Mouse (Mus musculus) limb, embryonic 12.5 days (tissue): ENCODE results near the gene Cfap43. TPM values are rescaled to one million over a fixed set of nuclear protein-coding genes. Genes with fewer than 3 reads are reported as not detected.
A peak's percentile ranks its signal among the peaks of the same experiment; 100 is the strongest.
"Not testable (repeated sequence)": the region's sequence is repeated elsewhere in the genome, so short reads cannot be mapped to it uniquely, and the experiment has no call there.

ENCODE experiments used
- ATAC-seq: fragments of 200-750 bp; cut with Nextera tagmentation; 2 replicates; pipeline ENCODE4 v1.8.0; 2017; ENCODE audit warnings: low read depth, moderate TSS enrichment; ENCODE audit not compliant: insufficient number of reproducible peaks, insufficient read depth, low FRiP score, low TSS enrichment
- H3K27ac ChIP-seq: fragments of 300-500 bp; sonication (generic); 2 replicates; pipeline ENCODE4 v1.5.1; 2016; ENCODE audit warnings: mild to moderate bottlenecking, moderate library complexity
- H3K27me3 ChIP-seq: fragments of 300-500 bp; sonication (generic); 2 replicates; pipeline ENCODE4 v1.6.1; 2016; ENCODE audit warnings: mild to moderate bottlenecking, moderate library complexity
- H3K36me3 ChIP-seq: fragments of 300-500 bp; sonication (generic); 2 replicates; pipeline ENCODE4 v1.6.1; 2016; ENCODE audit warnings: mild to moderate bottlenecking, moderate library complexity
- H3K4me1 ChIP-seq: fragments of 300-500 bp; sonication (generic); replicated peaks from 2 replicates; pipeline ENCODE4 v1.6.1; 2016
- H3K4me2 ChIP-seq: fragments of 300-500 bp; sonication (generic); 2 replicates; pipeline ENCODE4 v1.6.1; 2016; ENCODE audit warnings: mild to moderate bottlenecking, moderate library complexity
- H3K4me3 ChIP-seq: fragments of 300-500 bp; sonication (generic); replicated peaks from 2 replicates; pipeline ENCODE4 v1.5.1; 2016; ENCODE audit warnings: mild to moderate bottlenecking
- H3K9ac ChIP-seq: fragments of 300-500 bp; sonication (generic); replicated peaks from 2 replicates; pipeline ENCODE4 v1.6.1; 2016; ENCODE audit warnings: mild to moderate bottlenecking, moderate library complexity
- H3K9me3 ChIP-seq: fragments of 300-500 bp; sonication (generic); 2 replicates; pipeline ENCODE4 v1.6.1; 2016; ENCODE audit warnings: mild to moderate bottlenecking, moderate library complexity
- WGBS: fragments of 180-500 bp; shearing (Covaris S2); methylation state at CpG from one replicate; pipeline ENCODE4 v1.1.7; 2016; 5-methylcytosine and 5-hydroxymethylcytosine counted together
- polyA plus RNA-seq: library from polyadenylated mRNA; unstranded; fragments of >200 nt; fragmentation: Nextera tagmentation; extraction: Ambion mirVana; gene quantifications from 2 replicates; pipeline ENCODE4 v1.2.1, GENCODE M21; 2016

The Cfap43 gene
- polyA plus RNA-seq, 1 experiment from 2014 or later = 0.09 TPM

DNA sequence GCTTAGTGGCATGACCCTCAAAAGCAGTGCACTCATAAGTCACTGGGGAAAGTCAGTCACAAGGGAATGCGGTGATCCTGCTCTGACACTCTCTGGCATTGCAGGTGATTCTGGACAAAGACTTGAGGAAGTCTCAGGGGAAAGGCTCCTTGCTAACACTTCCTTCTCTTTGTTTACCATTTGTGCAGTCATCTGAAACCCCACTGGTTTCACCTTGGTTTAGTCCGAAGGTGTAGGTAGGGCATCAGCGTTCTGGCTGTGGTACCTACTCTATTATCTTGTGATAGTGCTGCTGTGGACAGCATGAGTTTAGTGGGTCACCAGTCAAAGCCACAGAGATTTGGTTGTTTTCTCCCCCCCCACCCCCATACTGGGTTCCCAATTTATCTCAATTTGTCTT is 69.4 kb downstream of the Cfap43 start:
- no peak for ATAC-seq
- Histone ChIP-seq H3K9ac (no peak overlapping the region), H3K36me3 (no peaks in the 10 kb centered on the region), H3K4me1 (peaks cover 8% of the 10 kb centered on the region), H3K4me3 (no peak overlapping the region), H3K4me2 (no peak overlapping the region), H3K27ac (no peak overlapping the region), H3K27me3 (no peaks in the 10 kb centered on the region), H3K9me3 (no peaks in the 10 kb centered on the region)
- 93% methylated on average over 3 of the region's 3 CpGs for WGBS

DNA sequence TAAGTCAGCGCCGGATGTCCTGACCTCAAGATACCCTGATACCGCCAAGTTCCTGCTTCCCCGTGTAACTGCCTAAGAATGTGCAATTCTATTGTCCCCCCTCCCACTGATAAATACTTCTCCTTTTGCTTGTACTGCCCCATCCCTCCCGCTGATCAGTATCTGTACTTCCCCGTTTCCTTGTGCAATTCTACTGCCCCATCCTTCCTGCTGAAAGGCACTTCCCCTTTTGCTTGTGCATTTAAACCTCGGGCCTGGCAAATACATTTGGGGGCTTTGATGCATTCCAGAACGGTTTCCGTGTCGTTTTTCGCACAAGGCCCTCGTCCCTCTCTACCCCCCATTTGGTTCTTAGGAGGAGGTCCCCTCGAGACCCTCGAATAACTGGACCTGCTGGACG is 77.9 kb downstream of the Cfap43 start:
- not testable (repeated sequence) for H3K27ac ChIP-seq, H3K4me1 ChIP-seq, H3K4me2 ChIP-seq, H3K27me3 ChIP-seq, H3K4me3 ChIP-seq, H3K36me3 ChIP-seq, H3K9me3 ChIP-seq, H3K9ac ChIP-seq, ATAC-seq
- whole genome bisulfite sequencing = 85% methylated on average over 15 of the region's 15 CpGs

DNA sequence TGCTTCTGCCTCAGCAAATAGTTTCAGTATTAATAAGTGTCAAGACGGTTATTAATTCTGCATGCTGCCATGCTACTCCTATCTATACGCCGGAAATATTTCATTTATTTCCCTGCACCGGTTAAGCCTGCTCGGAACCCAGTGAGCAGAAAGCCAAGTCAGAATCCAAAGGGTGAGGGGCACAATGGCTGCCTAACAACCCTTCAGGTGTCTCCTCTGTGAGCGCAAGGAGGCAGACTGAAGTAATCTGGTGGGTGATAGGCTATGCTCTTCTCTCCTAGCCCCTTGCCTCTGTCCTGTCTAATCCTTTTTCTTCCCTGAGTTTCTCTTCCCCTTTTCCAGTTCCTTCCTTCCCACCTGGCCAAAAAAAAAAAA is 81.6 kb downstream of the Cfap43 start:
- WGBS = under 1% methylated on average over 6 of the region's 6 CpGs
- Histone ChIP-seq H3K27ac (no peak overlapping the region), H3K4me1 (peaks cover 10% of the 10 kb centered on the region), H3K9ac (peak overlapping the region; percentile 58), H3K4me2 (peak overlapping the region; percentile 84), H3K4me3 (peak overlapping the region; percentile 53), H3K9me3 (no peaks in the 10 kb centered on the region), H3K36me3 (no peaks in the 10 kb centered on the region), H3K27me3 (peaks cover 14% of the 10 kb centered on the region)
- ATAC-seq = peak; percentile 61

DNA sequence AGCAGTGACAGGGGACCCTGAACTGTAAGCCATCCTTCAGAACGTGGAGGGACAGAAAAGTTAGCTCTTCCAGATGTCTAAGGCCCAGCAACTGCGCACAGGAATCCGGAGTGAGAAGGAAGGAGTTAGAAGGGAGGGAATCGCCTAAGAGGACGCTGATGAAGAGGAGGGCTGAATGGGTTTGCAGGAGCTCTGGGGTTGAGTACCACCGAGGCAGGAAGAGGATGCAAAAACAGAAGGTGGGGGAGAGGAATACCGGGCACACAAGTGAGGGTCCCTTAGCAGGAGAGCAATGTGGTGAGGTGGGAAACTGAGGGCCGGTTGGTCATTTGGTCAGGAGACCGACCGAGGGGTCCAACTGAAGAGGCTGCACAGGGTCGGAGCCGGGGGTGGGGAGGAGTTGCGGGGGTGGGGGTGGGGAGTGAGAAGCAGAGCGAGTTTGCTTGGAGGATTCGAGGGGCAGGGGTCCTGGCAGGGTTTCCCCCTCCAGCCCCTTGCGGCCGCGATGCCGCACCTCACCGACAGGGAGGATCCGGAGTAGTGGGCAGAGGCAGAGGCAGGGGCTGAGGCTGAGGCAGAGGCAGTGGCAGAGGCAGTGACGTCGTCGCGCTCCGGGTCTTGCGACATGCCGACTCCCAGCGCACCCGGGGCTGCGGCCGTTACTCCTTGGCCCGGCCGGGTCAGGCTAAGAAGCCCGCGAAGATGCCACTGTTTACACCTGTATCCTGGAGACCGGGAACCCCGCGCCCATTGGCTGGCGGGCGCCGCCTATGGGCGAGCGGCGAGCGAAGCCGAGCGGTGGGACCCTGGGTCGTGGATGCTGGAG is 82.2 kb downstream of the Cfap43 start:
- Histone ChIP-seq H3K27ac (no peak overlapping the region), H3K36me3 (no peaks in the 10 kb centered on the region), H3K4me3 (peak overlapping the region; percentile 53), H3K9me3 (no peaks in the 10 kb centered on the region), H3K9ac (peak overlapping the region; percentile 58), H3K4me1 (peaks cover 10% of the 10 kb centered on the region), H3K4me2 (peak overlapping the region; percentile 84), H3K27me3 (peaks cover 14% of the 10 kb centered on the region)
- peak; percentile 92 for ATAC-seq
- WGBS = 2% methylated on average over 49 of the region's 49 CpGs

DNA sequence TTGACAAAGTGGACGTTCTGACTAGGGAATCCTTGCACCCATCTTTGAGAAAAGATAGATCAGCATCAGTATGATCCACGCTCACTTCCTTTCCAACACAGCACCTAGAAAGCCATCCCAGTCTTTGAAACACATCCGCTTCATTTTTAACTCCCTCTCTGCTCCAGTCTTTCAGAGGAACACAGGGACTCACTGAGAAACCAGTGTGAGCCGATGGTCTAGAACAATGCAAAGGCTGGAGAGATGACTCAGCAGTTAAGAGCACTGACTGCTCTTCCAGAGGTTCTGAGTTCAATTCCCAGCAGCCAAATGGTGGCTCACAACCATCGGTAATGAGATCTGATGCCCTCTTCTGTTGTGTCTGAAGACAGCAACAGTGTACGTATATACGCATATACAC is 83.3 kb downstream of the Cfap43 start:
- WGBS = 87% methylated on average over 7 of the region's 7 CpGs
- Histone ChIP-seq H3K9ac (no peak overlapping the region), H3K36me3 (no peaks in the 10 kb centered on the region), H3K4me1 (peaks cover 10% of the 10 kb centered on the region), H3K27me3 (peaks cover 14% of the 10 kb centered on the region), H3K4me3 (no peak overlapping the region), H3K9me3 (no peaks in the 10 kb centered on the region), H3K27ac (no peak overlapping the region), H3K4me2 (no peak overlapping the region)
- ATAC-seq = no peak

DNA sequence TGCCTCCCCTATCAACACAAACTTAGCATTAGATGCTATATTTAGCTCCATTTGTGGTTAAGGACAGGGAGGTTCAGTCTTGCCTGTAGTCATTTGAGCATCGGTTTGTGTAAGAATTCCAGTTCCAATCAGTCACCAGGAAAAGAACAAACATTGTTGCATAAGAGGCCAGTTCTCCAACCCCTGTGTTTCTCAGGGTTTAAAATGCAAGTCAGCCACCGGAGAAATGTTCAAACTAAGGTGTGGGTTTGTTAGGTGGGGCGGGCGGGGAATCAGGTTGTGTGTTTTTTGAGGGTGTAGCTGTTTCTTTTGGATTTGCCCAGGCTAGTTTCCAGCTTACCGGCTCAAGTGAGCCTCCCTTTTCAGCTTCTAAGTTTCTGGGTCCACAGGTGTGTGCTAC is 84.5 kb downstream of the Cfap43 start:
- no peak overlapping the region for H3K27ac ChIP-seq
- H3K4me3 ChIP-seq = no peak overlapping the region
- 90% methylated on average over 5 of the region's 5 CpGs for WGBS
- H3K9me3 ChIP-seq = no peaks in the 10 kb centered on the region
- H3K27me3 ChIP-seq = peaks cover 14% of the 10 kb centered on the region
- ATAC-seq = no peak
- H3K4me2 ChIP-seq = no peak overlapping the region
- H3K9ac ChIP-seq = no peak overlapping the region
- H3K4me1 ChIP-seq = peaks cover 10% of the 10 kb centered on the region
- H3K36me3 ChIP-seq = no peaks in the 10 kb centered on the region

DNA sequence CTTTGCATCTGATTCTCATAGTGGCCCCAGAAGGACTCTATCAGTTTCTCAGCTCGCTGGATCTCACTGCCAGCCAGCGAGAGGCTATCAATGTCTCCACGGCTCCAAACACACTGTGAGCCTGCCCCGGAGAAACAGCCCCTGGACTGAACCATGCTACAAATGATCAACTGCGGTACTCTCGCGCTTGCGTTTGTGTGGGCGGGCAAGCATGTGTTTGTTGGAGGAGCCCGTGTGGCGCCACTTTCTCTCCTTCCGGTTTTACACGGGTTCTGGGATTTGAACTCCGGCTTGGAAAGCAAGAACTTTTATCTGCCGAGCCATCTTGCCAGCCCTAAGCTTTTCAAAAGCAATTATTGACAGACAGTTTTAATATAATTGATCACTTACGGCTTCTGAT is 86.8 kb downstream of the Cfap43 start:
- no peak overlapping the region for H3K4me3 ChIP-seq
- H3K36me3 ChIP-seq = no peaks in the 10 kb centered on the region
- H3K4me1 ChIP-seq = no peaks in the 10 kb centered on the region
- no peaks in the 10 kb centered on the region for H3K9me3 ChIP-seq
- 82% methylated on average over 16 of the region's 16 CpGs for WGBS
- ATAC-seq = no peak
- peaks cover 14% of the 10 kb centered on the region for H3K27me3 ChIP-seq
- no peak overlapping the region for H3K27ac ChIP-seq
- H3K4me2 ChIP-seq = no peak overlapping the region
- no peak overlapping the region for H3K9ac ChIP-seq

DNA sequence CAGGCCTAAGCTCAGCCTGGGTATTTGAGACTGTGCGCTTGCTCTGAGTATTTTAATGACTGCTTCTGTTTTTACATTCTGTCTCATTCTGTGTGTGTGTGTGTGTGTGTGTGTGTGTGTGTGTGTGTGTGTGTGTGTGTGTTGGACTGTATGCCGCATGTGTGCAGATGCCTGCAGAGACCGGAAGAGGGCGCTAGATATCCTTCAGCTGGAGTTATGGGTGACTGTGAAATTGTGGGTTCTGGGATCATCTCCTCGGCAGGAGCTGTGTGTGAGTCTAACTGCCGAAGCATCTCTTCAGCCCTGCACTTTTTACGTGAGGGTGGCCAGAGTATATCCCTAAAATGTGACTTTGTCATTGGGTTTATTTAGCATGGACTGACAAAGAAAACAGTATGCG is 88.0 kb downstream of the Cfap43 start:
- H3K27me3 ChIP-seq = peaks cover 4% of the 10 kb centered on the region; the same call in 1 of the 2 replicates
- no peak for ATAC-seq
- no peaks in the 10 kb centered on the region for H3K4me1 ChIP-seq
- WGBS = 90% methylated on average over 8 of the region's 8 CpGs
- H3K4me2 ChIP-seq = no peak overlapping the region
- H3K9ac ChIP-seq = no peak overlapping the region
- no peak overlapping the region for H3K27ac ChIP-seq
- H3K4me3 ChIP-seq = no peak overlapping the region
- H3K36me3 ChIP-seq = no peaks in the 10 kb centered on the region
- H3K9me3 ChIP-seq = no peaks in the 10 kb centered on the region

DNA sequence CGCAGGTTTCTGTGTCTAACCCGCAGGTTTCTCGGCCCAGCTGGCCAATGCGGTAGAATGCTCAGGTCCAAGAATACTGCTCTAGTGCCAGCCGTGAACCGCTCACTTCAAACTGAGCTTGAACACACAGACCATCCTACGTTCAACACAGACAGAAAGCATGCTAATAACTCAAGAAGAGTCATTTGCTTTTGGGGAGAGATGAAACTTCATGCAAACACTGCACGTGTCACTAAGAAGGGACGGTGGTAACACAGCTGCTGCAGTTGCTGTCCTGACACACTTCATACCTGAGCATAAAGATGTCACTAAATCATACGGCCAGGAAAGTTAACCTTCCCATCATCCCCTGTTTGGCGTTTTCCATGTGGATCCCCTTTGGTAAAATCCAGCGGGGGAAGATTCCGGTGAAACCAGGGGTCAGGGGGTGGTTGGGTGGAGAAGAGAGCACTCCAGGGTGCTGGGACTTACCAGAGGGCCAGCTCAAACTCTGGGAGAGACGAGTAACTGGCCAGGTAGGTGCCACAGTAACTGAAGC is 89.1 kb downstream of the Cfap43 start:
- Histone ChIP-seq H3K4me1 (no peaks in the 10 kb centered on the region), H3K4me2 (no peak overlapping the region), H3K36me3 (no peaks in the 10 kb centered on the region), H3K9me3 (no peaks in the 10 kb centered on the region), H3K27me3 (no peaks in the 10 kb centered on the region), H3K27ac (no peak overlapping the region), H3K9ac (no peak overlapping the region), H3K4me3 (no peak overlapping the region)
- no peak for ATAC-seq
- 84% methylated on average over 14 of the region's 14 CpGs for WGBS

DNA sequence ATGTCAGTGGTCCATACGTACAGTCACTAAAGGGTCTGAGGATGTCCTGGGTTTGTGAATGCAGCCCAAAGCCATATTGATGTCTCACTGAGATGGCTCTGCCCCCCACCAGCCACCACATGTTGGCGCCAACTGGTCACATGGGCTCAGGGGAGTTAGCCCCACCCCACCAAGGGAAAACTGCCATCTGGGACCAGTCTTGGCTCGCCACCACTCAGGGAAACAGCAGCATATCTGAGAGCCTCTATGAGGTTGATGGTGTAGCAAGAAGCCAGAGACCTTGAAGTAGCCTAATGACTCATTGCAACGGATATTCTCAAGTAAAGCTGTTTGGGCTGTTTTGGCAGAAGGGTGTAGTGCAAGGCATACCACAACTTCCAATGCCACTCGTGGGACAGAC is 95.1 kb downstream of the Cfap43 start:
- Histone ChIP-seq H3K36me3 (no peaks in the 10 kb centered on the region), H3K9me3 (no peaks in the 10 kb centered on the region), H3K4me1 (peaks cover 12% of the 10 kb centered on the region; the same call in 1 of the 2 replicates), H3K27me3 (peaks cover 11% of the 10 kb centered on the region), H3K27ac (no peak overlapping the region), H3K4me2 (no peak overlapping the region), H3K9ac (no peak overlapping the region), H3K4me3 (no peak overlapping the region)
- ATAC-seq = no peak
- WGBS = 80% methylated on average over 5 of the region's 5 CpGs

DNA sequence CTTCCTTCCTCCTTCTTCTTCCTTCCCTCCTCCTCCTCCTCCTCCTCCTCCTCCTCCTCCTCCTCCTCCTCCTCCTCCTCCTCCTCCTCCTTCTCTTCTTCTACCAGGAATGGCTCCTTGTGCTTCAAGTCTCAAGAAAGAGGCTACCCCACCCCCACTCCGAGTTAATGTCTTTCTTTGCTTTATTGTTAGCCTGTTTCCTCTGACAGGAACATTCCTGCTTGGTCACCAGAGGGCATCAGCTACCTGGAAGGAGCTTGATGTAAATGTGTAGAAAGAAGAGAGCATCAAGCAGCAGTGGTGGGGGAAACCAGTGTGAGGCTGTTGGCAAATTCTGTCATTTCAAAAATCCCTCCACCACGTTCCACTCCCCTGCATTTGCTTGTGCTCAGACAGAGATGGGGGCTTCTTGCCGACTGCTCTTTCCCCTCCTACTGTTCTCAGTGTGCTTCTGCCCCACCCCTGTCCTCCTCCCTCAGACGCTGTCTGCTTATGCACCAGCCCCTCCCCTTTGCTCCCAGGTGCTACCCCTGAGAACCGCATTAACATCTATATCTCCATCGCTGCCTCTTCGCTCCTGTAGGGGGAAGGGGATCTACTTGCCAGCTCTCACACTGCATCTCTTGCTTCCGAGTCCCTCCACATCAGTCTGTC is 96.8 kb downstream of the Cfap43 start:
- no peak overlapping the region for H3K9ac ChIP-seq
- ATAC-seq = no peak
- no peaks in the 10 kb centered on the region for H3K36me3 ChIP-seq
- peaks cover 12% of the 10 kb centered on the region; the same call in 1 of the 2 replicates for H3K4me1 ChIP-seq
- H3K4me2 ChIP-seq = peak overlapping the region; percentile 2; the same call in 1 of the 2 replicates
- peaks cover 11% of the 10 kb centered on the region for H3K27me3 ChIP-seq
- H3K4me3 ChIP-seq = no peak overlapping the region
- WGBS = 18% methylated on average over 8 of the region's 8 CpGs
- H3K9me3 ChIP-seq = no peaks in the 10 kb centered on the region
- no peak overlapping the region for H3K27ac ChIP-seq
